Mouse (Mus musculus) midbrain, embryonic 12.5 days (tissue): ENCODE measurements at regions not wholly inside any gene's neighbourhood (a gene's known extent, or its start where the extent isn't known, plus 50 kb on each side); places are given as distances from the start of the nearest gene placed in this dataset.

Experiments
- ATAC-seq: fragments of 200-750 bp; cut with Nextera tagmentation; 2 replicates; pipeline ENCODE4 v1.8.0; 2017; ENCODE audit warnings: low read depth, moderate TSS enrichment, moderate library complexity; ENCODE audit not compliant: low FRiP score
- H3K27ac ChIP-seq: fragments of 300-500 bp; sonication (generic); replicated peaks from 2 replicates; pipeline ENCODE4 v1.5.1; 2016; ENCODE audit warnings: mild to moderate bottlenecking
- H3K27me3 ChIP-seq: fragments of 300-500 bp; sonication (generic); 2 replicates; pipeline ENCODE4 v1.6.1; 2016; ENCODE audit warnings: mild to moderate bottlenecking
- H3K36me3 ChIP-seq: fragments of 300-500 bp; sonication (generic); 2 replicates; pipeline ENCODE4 v1.6.1; 2016
- H3K4me1 ChIP-seq: fragments of 300-500 bp; sonication (generic); 2 replicates; pipeline ENCODE4 v1.6.1; 2016
- H3K4me2 ChIP-seq: fragments of 300-500 bp; sonication (generic); replicated peaks from 2 replicates; pipeline ENCODE4 v1.6.1; 2016; ENCODE audit warnings: mild to moderate bottlenecking, moderate library complexity
- H3K4me3 ChIP-seq: fragments of 300-500 bp; sonication (generic); 2 replicates; pipeline ENCODE4 v1.5.1; 2016; ENCODE audit warnings: mild to moderate bottlenecking
- H3K9ac ChIP-seq: fragments of 300-500 bp; sonication (generic); replicated peaks from 2 replicates; pipeline ENCODE4 v1.6.1; 2016; ENCODE audit warnings: mild to moderate bottlenecking, moderate library complexity
- H3K9me3 ChIP-seq: fragments of 300-500 bp; sonication (generic); 2 replicates; pipeline ENCODE4 v1.6.1; 2016; ENCODE audit warnings: mild to moderate bottlenecking
- WGBS: fragments of 180-500 bp; shearing (Covaris S2); methylation state at CpG from one replicate; pipeline ENCODE4 v1.1.7; 2016; 5-methylcytosine and 5-hydroxymethylcytosine counted together

GRCm38 (mm10) chr7:36507895-36508431, 190.0 kb upstream of the Tshz3 start:
- Histone ChIP-seq H3K36me3 (no peaks in the 10 kb centered on the region), H3K4me1 (peaks cover 18% of the 10 kb centered on the region; the same call in 1 of the 2 replicates), H3K4me2 (no peak overlapping the region), H3K9ac (no peak overlapping the region), H3K27me3 (peaks cover 12% of the 10 kb centered on the region; the same call in 1 of the 2 replicates), H3K9me3 (no peaks in the 10 kb centered on the region), H3K4me3 (no peak overlapping the region), H3K27ac (no peak overlapping the region)
- no peak for ATAC-seq
- WGBS = 89% methylated on average over 9 of the region's 9 CpGs

DNA sequence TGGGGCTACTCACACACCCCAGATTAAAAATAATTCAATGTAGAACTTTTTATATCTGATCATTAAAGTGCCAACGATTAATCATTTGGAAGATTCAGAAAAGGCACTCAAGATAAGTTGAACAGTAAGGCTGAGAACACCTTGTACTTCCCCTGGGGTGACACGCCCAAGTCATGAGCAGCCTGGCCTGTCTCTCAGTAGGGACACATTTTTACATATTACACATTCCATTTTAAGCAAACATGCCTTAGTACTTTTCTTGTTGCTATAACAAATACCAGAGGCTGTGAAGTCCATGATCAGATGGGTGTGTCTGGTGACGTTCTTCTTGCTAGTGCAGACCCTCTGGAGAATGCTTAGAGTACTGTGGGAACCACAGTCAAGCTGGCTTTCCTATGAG, 184.2 kb upstream of the Tshz3 start:
- no peak overlapping the region for H3K4me2 ChIP-seq
- 86% methylated on average over 3 of the region's 3 CpGs for WGBS
- no peak for ATAC-seq
- H3K4me3 ChIP-seq = no peak overlapping the region
- no peaks in the 10 kb centered on the region for H3K27me3 ChIP-seq
- no peaks in the 10 kb centered on the region for H3K9me3 ChIP-seq
- no peaks in the 10 kb centered on the region for H3K4me1 ChIP-seq
- no peak overlapping the region for H3K9ac ChIP-seq
- H3K36me3 ChIP-seq = no peaks in the 10 kb centered on the region
- no peak overlapping the region for H3K27ac ChIP-seq

DNA sequence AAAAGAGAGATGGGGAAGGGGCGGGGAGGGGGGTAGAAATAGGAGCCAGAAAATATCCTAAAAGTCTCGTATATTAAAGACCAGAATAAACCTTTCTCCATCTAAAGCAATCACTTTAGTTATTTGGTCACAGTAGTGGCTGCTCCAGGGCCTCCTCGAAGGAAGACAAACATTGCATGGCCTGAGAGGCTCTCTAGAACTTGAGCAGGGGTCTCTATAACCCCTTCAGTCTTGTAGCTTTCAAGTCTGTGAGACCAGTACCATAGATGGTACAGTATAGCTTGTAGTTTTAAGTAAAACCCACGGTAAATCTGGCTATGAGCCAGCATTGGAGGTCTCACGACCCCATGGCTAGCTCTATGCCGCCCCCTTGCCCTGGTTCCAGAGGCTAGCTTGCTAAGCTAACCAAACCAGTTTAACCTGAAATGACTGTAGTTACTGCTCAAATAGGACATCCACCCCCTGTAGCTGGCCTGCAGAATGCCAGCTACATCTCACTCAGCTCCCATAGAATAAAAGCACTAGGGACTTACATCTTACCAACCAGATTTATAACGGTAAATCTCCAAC, 181.7 kb upstream of the Tshz3 start:
- H3K4me3 ChIP-seq = no peak overlapping the region
- 69% methylated on average over 7 of the region's 7 CpGs for whole genome bisulfite sequencing
- no peak overlapping the region for H3K4me2 ChIP-seq
- no peak overlapping the region for H3K27ac ChIP-seq
- no peaks in the 10 kb centered on the region for H3K9me3 ChIP-seq
- H3K4me1 ChIP-seq = no peaks in the 10 kb centered on the region
- H3K36me3 ChIP-seq = no peaks in the 10 kb centered on the region
- no peak for ATAC-seq
- no peak overlapping the region for H3K9ac ChIP-seq
- H3K27me3 ChIP-seq = no peaks in the 10 kb centered on the region; the same call in 1 of the 2 replicates

GRCm38 (mm10) chr7:36519027-36519426, 178.9 kb upstream of the Tshz3 start:
- Histone ChIP-seq H3K27me3 (peaks cover 5% of the 10 kb centered on the region; the same call in 1 of the 2 replicates), H3K4me1 (no peaks in the 10 kb centered on the region), H3K4me3 (no peak overlapping the region), H3K27ac (no peak overlapping the region), H3K9ac (no peak overlapping the region), H3K36me3 (no peaks in the 10 kb centered on the region), H3K4me2 (no peak overlapping the region), H3K9me3 (no peaks in the 10 kb centered on the region)
- 84% methylated on average over 4 of the region's 4 CpGs for WGBS
- no peak for ATAC-seq

DNA sequence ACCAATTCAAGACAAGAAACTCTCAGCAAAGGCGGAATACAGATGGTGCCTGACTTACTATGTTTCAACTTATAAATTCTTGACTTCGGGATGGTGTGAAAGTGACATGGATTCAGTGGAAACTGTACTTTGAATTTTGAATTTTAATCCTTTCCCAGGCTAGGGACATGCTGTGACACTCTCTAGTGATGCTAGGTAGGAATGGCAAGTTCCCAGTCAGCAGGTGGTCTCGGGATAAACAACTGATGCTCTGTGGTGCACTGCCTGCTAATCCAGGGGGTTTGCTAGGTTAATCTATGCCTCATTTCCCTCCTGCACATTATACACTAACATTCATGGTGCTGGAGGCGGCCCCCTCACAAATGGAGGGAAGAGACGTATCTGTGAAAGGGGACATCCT, 175.0 kb upstream of the Tshz3 start:
- 70% methylated on average over 5 of the region's 5 CpGs for WGBS
- ATAC-seq = no peak
- Histone ChIP-seq H3K36me3 (no peaks in the 10 kb centered on the region), H3K9me3 (no peaks in the 10 kb centered on the region), H3K9ac (no peak overlapping the region), H3K27me3 (peaks cover 14% of the 10 kb centered on the region), H3K4me2 (no peak overlapping the region), H3K4me1 (peaks cover 6% of the 10 kb centered on the region; the same call in 1 of the 2 replicates), H3K27ac (no peak overlapping the region), H3K4me3 (no peak overlapping the region)

DNA sequence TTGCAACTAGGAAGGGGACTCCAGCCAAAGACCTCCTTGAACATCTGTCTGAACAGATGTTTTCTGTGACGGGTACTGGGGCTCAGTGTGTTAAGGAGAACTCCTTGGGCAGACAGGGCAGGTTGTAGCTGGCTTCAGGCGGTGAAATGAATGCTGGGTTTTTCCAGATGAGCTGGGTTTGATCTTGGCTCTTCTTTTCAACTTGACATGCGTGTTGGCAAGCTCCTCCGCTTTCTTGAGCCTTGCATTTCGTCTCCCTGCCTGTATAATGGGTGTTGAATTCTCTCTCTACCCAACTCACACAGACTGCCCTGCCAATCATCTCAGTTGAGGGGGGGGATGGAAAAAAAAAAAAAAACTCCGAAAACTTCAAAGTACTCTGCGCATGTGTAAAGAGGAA, 171.8 kb upstream of the Tshz3 start:
- WGBS = 65% methylated on average over 7 of the region's 7 CpGs
- Histone ChIP-seq H3K27ac (no peak overlapping the region), H3K9ac (no peak overlapping the region), H3K4me2 (no peak overlapping the region), H3K4me1 (peaks cover 6% of the 10 kb centered on the region; the same call in 1 of the 2 replicates), H3K36me3 (no peaks in the 10 kb centered on the region), H3K9me3 (no peaks in the 10 kb centered on the region), H3K27me3 (peaks cover 34% of the 10 kb centered on the region), H3K4me3 (no peak overlapping the region)
- no peak for ATAC-seq

DNA sequence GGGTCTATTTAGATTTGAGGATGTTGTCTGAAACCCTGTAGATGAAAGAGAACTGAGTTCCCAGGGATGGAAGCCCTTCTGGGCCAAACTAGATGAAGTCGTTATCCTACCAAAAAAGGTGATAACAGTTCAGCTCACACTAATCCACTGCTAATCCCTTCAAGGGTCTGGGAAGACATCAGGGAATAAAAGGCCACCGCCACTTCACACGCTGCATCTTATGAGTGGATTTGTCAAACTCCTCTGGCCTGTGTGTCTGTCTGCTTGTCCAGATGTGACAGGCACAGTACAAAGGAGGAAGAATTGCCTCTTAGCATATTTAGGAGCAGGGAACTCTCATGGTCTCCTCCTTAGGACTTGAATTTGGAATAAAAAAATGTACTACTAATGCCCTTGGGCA, 171.2 kb upstream of the Tshz3 start:
- H3K4me3 ChIP-seq = no peak overlapping the region
- 14% methylated on average over 3 of the region's 3 CpGs for whole genome bisulfite sequencing
- no peak for ATAC-seq

GRCm38 (mm10) chr7:36529504-36530065, 168.3 kb upstream of the Tshz3 start:
- no peaks in the 10 kb centered on the region for H3K9me3 ChIP-seq
- peaks cover 32% of the 10 kb centered on the region for H3K27me3 ChIP-seq
- H3K4me3 ChIP-seq = no peak overlapping the region
- no peak for ATAC-seq
- H3K36me3 ChIP-seq = no peaks in the 10 kb centered on the region
- WGBS = 83% methylated on average over 15 of the region's 15 CpGs
- H3K27ac ChIP-seq = no peak overlapping the region
- no peak overlapping the region for H3K9ac ChIP-seq
- H3K4me1 ChIP-seq = peaks cover 6% of the 10 kb centered on the region; the same call in 1 of the 2 replicates
- no peak overlapping the region for H3K4me2 ChIP-seq

More for the DNA sequence above, 171.2 kb upstream of the Tshz3 start:
- Histone ChIP-seq H3K27me3 (peaks cover 34% of the 10 kb centered on the region), H3K4me1 (peaks cover 6% of the 10 kb centered on the region; the same call in 1 of the 2 replicates), H3K4me2 (no peak overlapping the region), H3K9me3 (no peaks in the 10 kb centered on the region), H3K27ac (no peak overlapping the region), H3K9ac (no peak overlapping the region), H3K36me3 (no peaks in the 10 kb centered on the region)

GRCm38 (mm10) chr7:36531559-36531958, 166.4 kb upstream of the Tshz3 start:
- H3K27me3 ChIP-seq = peaks cover 28% of the 10 kb centered on the region
- H3K36me3 ChIP-seq = no peaks in the 10 kb centered on the region
- no peaks in the 10 kb centered on the region for H3K9me3 ChIP-seq
- no peak overlapping the region for H3K4me2 ChIP-seq
- H3K4me3 ChIP-seq = no peak overlapping the region
- 75% methylated on average over 1 of the region's 1 CpGs for WGBS
- peaks cover 3% of the 10 kb centered on the region; the same call in 1 of the 2 replicates for H3K4me1 ChIP-seq
- H3K27ac ChIP-seq = no peak overlapping the region
- H3K9ac ChIP-seq = no peak overlapping the region
- no peak for ATAC-seq

GRCm38 (mm10) chr7:36538111-36538510, 159.8 kb upstream of the Tshz3 start:
- Histone ChIP-seq H3K4me1 (no peaks in the 10 kb centered on the region), H3K4me2 (no peak overlapping the region), H3K9ac (no peak overlapping the region), H3K4me3 (no peak overlapping the region), H3K9me3 (no peaks in the 10 kb centered on the region), H3K27me3 (no peaks in the 10 kb centered on the region), H3K36me3 (no peaks in the 10 kb centered on the region), H3K27ac (no peak overlapping the region)
- 83% methylated on average over 11 of the region's 11 CpGs for WGBS
- no peak for ATAC-seq

DNA sequence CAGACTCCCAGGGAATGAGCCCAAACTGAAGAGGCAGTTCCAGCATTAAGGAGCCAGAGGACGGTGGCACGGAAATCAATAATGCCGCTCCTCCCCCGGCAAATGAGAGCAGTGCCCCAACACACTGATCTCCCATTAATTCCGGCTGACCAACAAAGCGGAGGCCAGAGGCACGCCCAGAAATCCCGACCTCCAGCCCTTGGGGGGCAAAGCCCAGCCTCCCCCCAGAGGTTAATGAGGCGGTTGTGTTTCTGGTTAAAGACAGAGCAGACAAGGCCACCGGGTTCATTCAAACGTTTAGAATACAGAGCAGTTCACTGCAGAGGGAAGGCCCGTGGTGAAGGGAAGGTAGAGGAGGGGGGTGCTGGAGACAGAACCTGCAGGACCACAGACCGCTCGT, 149.9 kb upstream of the Tshz3 start:
- Histone ChIP-seq H3K27ac (no peak overlapping the region), H3K9ac (no peak overlapping the region), H3K27me3 (no peaks in the 10 kb centered on the region; the same call in 1 of the 2 replicates), H3K4me3 (no peak overlapping the region), H3K4me1 (peaks cover 10% of the 10 kb centered on the region), H3K9me3 (no peaks in the 10 kb centered on the region), H3K4me2 (no peak overlapping the region; the same call in 1 of the 2 replicates), H3K36me3 (no peaks in the 10 kb centered on the region)
- ATAC-seq = no peak
- 27% methylated on average over 14 of the region's 14 CpGs for whole genome bisulfite sequencing

DNA sequence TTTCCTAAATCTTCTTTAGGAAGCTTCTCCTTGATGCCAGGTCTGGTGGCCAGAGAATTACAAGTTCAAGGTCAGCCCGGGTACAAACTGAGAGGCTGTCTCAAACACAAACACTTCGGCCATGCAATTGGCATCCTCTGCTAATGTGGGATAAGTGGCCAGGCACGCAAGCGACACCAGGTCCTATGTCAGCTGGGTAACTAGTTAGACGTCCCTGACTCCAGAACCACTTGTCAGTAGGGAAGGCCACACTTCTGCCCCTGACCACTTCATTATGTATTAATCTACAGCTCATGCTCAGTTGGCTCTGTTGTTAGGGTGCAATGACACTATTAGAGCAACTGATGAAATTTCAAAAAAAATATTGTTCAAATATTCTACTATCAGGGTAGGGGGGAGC, 149.5 kb upstream of the Tshz3 start:
- ATAC-seq = no peak
- Histone ChIP-seq H3K9ac (no peak overlapping the region), H3K4me1 (peaks cover 12% of the 10 kb centered on the region), H3K4me2 (no peak overlapping the region), H3K9me3 (no peaks in the 10 kb centered on the region), H3K36me3 (no peaks in the 10 kb centered on the region), H3K27me3 (no peaks in the 10 kb centered on the region; the same call in 1 of the 2 replicates), H3K4me3 (no peak overlapping the region), H3K27ac (no peak overlapping the region)
- 78% methylated on average over 5 of the region's 5 CpGs for WGBS
